Mouse (Mus musculus): Measurements from ENCODE around the gene Inpp5e. TPM values are rescaled to one million over a fixed set of nuclear protein-coding genes. Genes with fewer than 3 reads are reported as not detected.
A peak's percentile ranks its signal among the peaks of the same experiment; 100 is the strongest.

Inpp5e gene
- 60.2 and 67.9 TPM in 2 replicates for polyA plus RNA-seq (2012; rRNA removed)

DNA sequence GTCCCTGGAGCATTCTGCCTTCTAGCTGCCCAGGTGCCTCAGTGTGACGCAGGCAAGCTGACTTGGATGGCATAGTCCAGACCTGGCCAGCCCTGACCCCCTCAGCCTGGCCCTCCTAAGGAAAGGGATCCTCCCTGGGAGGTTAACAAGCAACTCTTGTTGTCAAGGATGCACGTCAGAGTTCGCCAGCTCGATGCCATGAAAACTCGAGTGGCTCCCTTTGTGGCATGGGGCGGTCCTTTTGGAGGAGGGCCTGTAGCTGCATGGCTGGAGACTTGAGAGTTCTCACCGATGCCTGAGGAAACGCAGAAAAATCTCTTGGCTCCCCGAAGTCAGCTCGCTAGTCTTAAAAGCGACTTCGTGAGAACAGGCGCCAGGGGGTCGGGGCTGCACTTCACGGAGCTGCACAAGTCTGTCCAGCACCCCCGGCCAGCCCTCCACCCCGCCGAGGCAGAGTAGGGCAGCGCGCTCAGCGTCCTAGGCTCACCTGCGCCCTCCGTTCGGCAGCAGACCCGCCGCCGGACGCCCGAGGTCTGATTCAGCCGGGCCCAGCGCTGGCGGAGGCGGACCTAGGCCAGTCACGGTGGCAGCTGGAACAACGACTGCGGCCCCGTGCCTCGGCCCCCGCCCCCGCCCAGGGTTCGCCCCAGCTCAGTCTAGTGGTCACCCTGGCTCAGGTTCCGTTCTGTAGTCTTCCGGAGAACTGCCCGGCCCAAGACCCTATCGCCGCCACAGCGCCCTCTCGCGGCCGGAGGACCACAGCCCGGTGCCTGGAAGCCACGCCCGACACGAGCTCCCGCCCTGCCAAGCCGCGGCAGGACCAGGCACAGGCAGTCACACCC, at the start of gene Inpp5e:
Gene Inpp5e, minus strand, starts transcription at position 689 of the 842 bp plus-strand sequence.
- WGBS: under 1% methylated on average over 57 of the region's 57 CpGs
- H3K27ac ChIP-seq (ENCODE audit: insufficient read depth, low read length): peak within 1 kb of the TSS; percentile 77
- H3K4me1 ChIP-seq (ENCODE audit: control insufficient read depth, insufficient read depth, low read length): peaks cover 42% of the 10 kb centered on the region
- DNase-seq: peak; percentile 96 to 99
- H3K4me3 ChIP-seq (replicated peaks; ENCODE audit: insufficient read depth, low read depth, low read length): peak within 1 kb of the TSS; percentile 73
- no peaks in the 10 kb centered on the region for H3K27me3 ChIP-seq (ENCODE audit: control insufficient read depth, insufficient read depth, low read length)
- peak; percentile 40; the same call in 1 of the 2 replicates for TF ChIP-seq POLR2A (IDR thresholded peaks at IDR 0.05; ENCODE audit: borderline replicate concordance, insufficient read depth, low read length)
- peak; percentile 73 for TF ChIP-seq CTCF (IDR thresholded peaks at IDR 0.05; ENCODE audit: borderline replicate concordance, insufficient read depth, low read depth, low read length)

GRCm38 (mm10) chr2:26458402-26459124, 49.6 kb upstream of the Inpp5e start:
- Histone ChIP-seq H3K27me3 (ENCODE audit: control insufficient read depth, insufficient read depth, low read length) (no peaks in the 10 kb centered on the region), H3K27ac (ENCODE audit: insufficient read depth, low read length) (peak overlapping the region; percentile 20; the same call in 1 of the 2 replicates), H3K4me1 (ENCODE audit: control insufficient read depth, insufficient read depth, low read length) (peaks cover 11% of the 10 kb centered on the region), H3K4me3 (replicated peaks; ENCODE audit: insufficient read depth, low read depth, low read length) (no peak overlapping the region)
- DNase-seq: no peak
- 64% methylated on average over 7 of the region's 7 CpGs for WGBS
- TF ChIP-seq CTCF (IDR thresholded peaks at IDR 0.05; ENCODE audit: borderline replicate concordance, insufficient read depth, low read depth, low read length) (no peak), POLR2A (IDR thresholded peaks at IDR 0.05; ENCODE audit: borderline replicate concordance, insufficient read depth, low read length) (no peak)

GRCm38 (mm10) chr2:26449121-26450060, 40.4 kb upstream of the Inpp5e start:
- Histone ChIP-seq H3K27ac (ENCODE audit: insufficient read depth, low read length) (no peak overlapping the region), H3K4me1 (ENCODE audit: control insufficient read depth, insufficient read depth, low read length) (peaks cover 16% of the 10 kb centered on the region), H3K4me3 (replicated peaks; ENCODE audit: insufficient read depth, low read depth, low read length) (no peak overlapping the region), H3K27me3 (ENCODE audit: control insufficient read depth, insufficient read depth, low read length) (no peaks in the 10 kb centered on the region)
- no peak for TF ChIP-seq POLR2A (IDR thresholded peaks at IDR 0.05; ENCODE audit: borderline replicate concordance, insufficient read depth, low read length)
- peak; percentile 93 for TF ChIP-seq CTCF (IDR thresholded peaks at IDR 0.05; ENCODE audit: borderline replicate concordance, insufficient read depth, low read depth, low read length)
- peak; percentile 82 to 87 for DNase-seq
- 9% methylated on average over 5 of the region's 5 CpGs for whole genome bisulfite sequencing

DNA sequence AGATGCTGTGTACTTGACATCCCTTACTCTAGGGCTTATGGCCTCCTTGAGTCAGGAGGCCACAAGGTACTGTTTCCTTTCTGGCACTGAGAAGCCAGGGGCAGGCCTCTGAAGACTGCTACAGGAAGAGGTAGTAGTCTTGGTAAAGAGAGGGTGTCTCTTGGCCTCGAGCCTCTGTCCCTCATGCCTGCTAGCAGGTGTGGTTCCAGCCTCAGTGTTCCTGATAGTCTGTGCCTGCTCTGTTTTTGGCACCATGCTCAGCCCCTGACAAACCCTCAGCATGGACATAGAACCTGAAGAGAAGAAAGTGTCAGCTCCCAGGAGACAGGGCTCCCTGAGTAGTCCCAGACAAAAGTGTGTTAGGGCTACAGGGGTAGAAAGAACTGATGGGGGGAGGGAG, 38.4 kb upstream of the Inpp5e start:
- DNase-seq: no peak
- no peak for TF ChIP-seq POLR2A (IDR thresholded peaks at IDR 0.05; ENCODE audit: borderline replicate concordance, insufficient read depth, low read length)
- no peak for TF ChIP-seq CTCF (IDR thresholded peaks at IDR 0.05; ENCODE audit: borderline replicate concordance, insufficient read depth, low read depth, low read length)
- 57% methylated on average over 1 of the region's 1 CpGs for WGBS
- no peak overlapping the region for H3K27ac ChIP-seq (ENCODE audit: insufficient read depth, low read length)
- H3K4me1 ChIP-seq (ENCODE audit: control insufficient read depth, insufficient read depth, low read length): peaks cover 16% of the 10 kb centered on the region
- no peak overlapping the region for H3K4me3 ChIP-seq (replicated peaks; ENCODE audit: insufficient read depth, low read depth, low read length)
- H3K27me3 ChIP-seq (ENCODE audit: control insufficient read depth, insufficient read depth, low read length): no peaks in the 10 kb centered on the region

DNA sequence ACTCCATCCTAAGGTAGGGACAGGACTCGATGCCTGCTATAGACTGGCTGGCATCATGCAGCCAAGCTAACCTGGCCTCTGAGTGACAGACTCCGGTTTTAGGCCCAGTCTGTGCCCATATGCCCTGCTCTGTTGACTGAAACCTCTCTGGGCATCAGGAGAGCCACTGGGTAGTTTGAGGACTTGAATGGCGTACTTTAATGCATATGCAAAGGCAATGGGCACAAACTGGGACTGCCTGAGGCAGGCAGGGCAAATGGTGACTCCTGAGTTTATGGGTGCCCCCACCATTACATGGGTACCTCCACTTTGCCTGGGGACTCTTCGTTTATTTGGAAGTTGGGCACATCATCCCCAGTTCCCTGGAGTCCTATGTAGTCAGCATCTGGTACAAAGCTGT, 37.7 kb upstream of the Inpp5e start:
- Histone ChIP-seq H3K4me1 (ENCODE audit: control insufficient read depth, insufficient read depth, low read length) (peaks cover 12% of the 10 kb centered on the region), H3K27me3 (ENCODE audit: control insufficient read depth, insufficient read depth, low read length) (no peaks in the 10 kb centered on the region), H3K4me3 (replicated peaks; ENCODE audit: insufficient read depth, low read depth, low read length) (peak overlapping the region; percentile 31), H3K27ac (ENCODE audit: insufficient read depth, low read length) (no peak overlapping the region)
- 34% methylated on average over 4 of the region's 4 CpGs for whole genome bisulfite sequencing
- TF ChIP-seq POLR2A (IDR thresholded peaks at IDR 0.05; ENCODE audit: borderline replicate concordance, insufficient read depth, low read length) (no peak), CTCF (IDR thresholded peaks at IDR 0.05; ENCODE audit: borderline replicate concordance, insufficient read depth, low read depth, low read length) (no peak)
- DNase-seq: no peak

GRCm38 (mm10) chr2:26445666-26446445, 36.9 kb upstream of the Inpp5e start:
- under 1% methylated on average over 44 of the region's 44 CpGs for WGBS
- Histone ChIP-seq H3K27me3 (ENCODE audit: control insufficient read depth, insufficient read depth, low read length) (no peaks in the 10 kb centered on the region), H3K4me3 (replicated peaks; ENCODE audit: insufficient read depth, low read depth, low read length) (peak overlapping the region; percentile 76), H3K27ac (ENCODE audit: insufficient read depth, low read length) (peak overlapping the region; percentile 1; the same call in 1 of the 2 replicates), H3K4me1 (ENCODE audit: control insufficient read depth, insufficient read depth, low read length) (peaks cover 12% of the 10 kb centered on the region)
- DNase-seq: peak in 1 of 2 experiments; percentile 94
- TF ChIP-seq CTCF (IDR thresholded peaks at IDR 0.05; ENCODE audit: borderline replicate concordance, insufficient read depth, low read depth, low read length): no peak
- no peak; the same call in 1 of the 2 replicates for TF ChIP-seq POLR2A (IDR thresholded peaks at IDR 0.05; ENCODE audit: borderline replicate concordance, insufficient read depth, low read length)
